Mouse (Mus musculus) heart, embryonic 16.5 days (tissue): ENCODE measurements at regions not wholly inside any gene's neighbourhood (a gene's known extent, or its start where the extent isn't known, plus 50 kb on each side); places are given as distances from the start of the nearest gene placed in this dataset.

Experiments used
- ATAC-seq: fragments of 200-750 bp; cut with Nextera tagmentation; replicated peaks from 2 replicates; pipeline ENCODE4 v1.8.0; 2017; ENCODE audit warnings: moderate number of reproducible peaks; ENCODE audit not compliant: insufficient read depth, low FRiP score; ENCODE audit errors: extremely low read depth
- H3K27ac ChIP-seq: fragments of 300-500 bp; sonication (generic); 2 replicates; pipeline ENCODE4 v1.5.1; 2014; ENCODE audit warnings: mild to moderate bottlenecking, low read length, control low read depth, moderate library complexity
- H3K27me3 ChIP-seq: fragments of 300-500 bp; sonication (generic); 2 replicates; pipeline ENCODE4 v1.6.1; 2014; ENCODE audit warnings: low read length, mixed read lengths; ENCODE audit not compliant: control insufficient read depth, insufficient read depth
- H3K36me3 ChIP-seq: fragments of 300-500 bp; sonication (generic); 2 replicates; pipeline ENCODE4 v1.6.1; 2014; ENCODE audit not compliant: control insufficient read depth, insufficient read depth
- H3K4me1 ChIP-seq: fragments of 300-500 bp; sonication (generic); 2 replicates; pipeline ENCODE4 v1.6.1; 2014; ENCODE audit warnings: low read length, mixed read lengths; ENCODE audit not compliant: control insufficient read depth, insufficient read depth
- H3K4me2 ChIP-seq: fragments of 300-500 bp; sonication (generic); 2 replicates; pipeline ENCODE4 v1.6.1; 2014; ENCODE audit warnings: low read depth, mild to moderate bottlenecking, control low read depth, low read length
- H3K4me3 ChIP-seq: fragments of 300-500 bp; sonication (generic); 2 replicates; pipeline ENCODE4 v1.5.1; 2014; ENCODE audit warnings: mild to moderate bottlenecking, control low read depth, low read length
- H3K9ac ChIP-seq: fragments of 300-500 bp; sonication (generic); 2 replicates; pipeline ENCODE4 v1.6.1; 2014; ENCODE audit warnings: low read length, control low read depth
- H3K9me3 ChIP-seq: fragments of 300-500 bp; sonication (generic); replicated peaks from 2 replicates; pipeline ENCODE4 v1.6.1; 2016; ENCODE audit warnings: low read length; ENCODE audit not compliant: control insufficient read depth
- WGBS: fragments of 180-500 bp; shearing (Covaris S2); extraction: QIAGEN DNeasy Blood & Tissue Kit; methylation state at CpG from one replicate; pipeline ENCODE4 v1.1.7; 2014; 5-methylcytosine and 5-hydroxymethylcytosine counted together

DNA sequence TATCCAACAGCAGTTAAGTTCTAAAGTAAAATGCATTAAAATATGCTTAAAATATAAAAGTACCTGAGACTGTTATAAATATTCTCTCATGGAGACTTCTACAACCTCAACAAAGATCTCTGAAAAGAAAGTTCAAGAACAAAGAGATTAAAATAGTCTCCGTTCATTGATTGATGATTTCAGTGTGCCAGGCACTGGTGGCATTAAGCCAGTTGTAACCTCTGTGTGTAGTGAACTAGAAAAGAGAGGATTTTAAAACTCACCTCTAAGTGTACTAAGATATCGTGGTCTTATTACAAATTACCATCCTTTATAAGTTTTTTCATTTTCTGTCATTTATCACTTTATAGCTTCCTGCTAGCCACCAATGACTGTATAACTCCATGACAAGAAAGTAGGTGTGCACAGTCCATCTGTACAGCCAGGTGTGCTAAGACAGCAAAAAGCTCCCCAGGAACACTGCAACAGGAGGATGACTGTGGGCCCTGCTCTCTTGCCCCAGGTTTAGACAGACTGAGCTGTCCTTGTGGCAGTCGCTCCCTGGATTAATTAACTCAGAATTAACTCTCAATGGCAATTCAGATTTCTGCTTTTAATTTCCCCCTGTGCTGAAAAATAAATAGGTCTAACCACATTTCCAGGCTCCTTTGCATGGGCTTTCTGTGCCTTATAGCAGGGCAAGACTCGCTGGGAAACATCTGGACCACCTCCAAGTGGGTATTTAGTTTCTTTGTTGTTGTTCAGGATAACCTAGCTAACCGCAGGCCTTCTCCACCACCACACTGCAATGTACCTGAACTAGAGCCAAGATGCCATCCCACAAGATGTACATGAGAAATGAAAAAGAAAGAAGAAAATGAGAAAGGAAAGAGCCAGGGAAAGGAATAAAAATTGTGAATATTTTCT, 161.0 kb upstream of the Thbs1 start:
- no peak for ATAC-seq
- H3K9me3 ChIP-seq, result no peaks in the 10 kb centered on the region; the same call in 1 of the 2 replicates
- no peaks in the 10 kb centered on the region; the same call in 1 of the 2 replicates for H3K4me1 ChIP-seq
- H3K27me3 ChIP-seq, result no peaks in the 10 kb centered on the region
- no peak overlapping the region for H3K4me2 ChIP-seq
- no peaks in the 10 kb centered on the region for H3K36me3 ChIP-seq
- H3K4me3 ChIP-seq, result no peak overlapping the region
- H3K27ac ChIP-seq, result no peak overlapping the region
- H3K9ac ChIP-seq, result no peak overlapping the region
- 68% methylated on average over 5 of the region's 5 CpGs for WGBS

DNA sequence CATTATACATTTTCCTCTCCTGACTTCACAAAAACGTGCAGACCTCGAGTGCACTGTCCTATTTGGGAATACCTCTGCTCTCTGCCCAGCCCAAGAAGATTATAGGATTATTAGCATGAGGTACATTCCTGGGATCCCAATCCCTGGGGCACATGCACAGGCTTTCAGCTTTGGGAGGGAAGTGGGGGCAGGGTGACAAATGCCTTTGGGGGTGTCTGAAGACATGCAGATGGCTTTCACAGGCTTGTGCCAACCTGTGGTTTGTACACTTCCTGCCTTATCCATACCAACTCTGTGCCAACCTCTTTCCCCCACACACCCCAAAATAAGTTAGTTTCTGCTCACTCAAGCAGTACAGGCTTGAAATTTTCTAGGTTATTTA, 160.3 kb upstream of the Thbs1 start:
- Histone ChIP-seq H3K27me3 (no peaks in the 10 kb centered on the region), H3K9me3 (no peaks in the 10 kb centered on the region; the same call in 1 of the 2 replicates), H3K4me1 (no peaks in the 10 kb centered on the region; the same call in 1 of the 2 replicates), H3K4me3 (no peak overlapping the region), H3K4me2 (no peak overlapping the region), H3K27ac (no peak overlapping the region), H3K36me3 (no peaks in the 10 kb centered on the region), H3K9ac (no peak overlapping the region)
- 42% methylated on average over 2 of the region's 2 CpGs for WGBS
- no peak for ATAC-seq

DNA sequence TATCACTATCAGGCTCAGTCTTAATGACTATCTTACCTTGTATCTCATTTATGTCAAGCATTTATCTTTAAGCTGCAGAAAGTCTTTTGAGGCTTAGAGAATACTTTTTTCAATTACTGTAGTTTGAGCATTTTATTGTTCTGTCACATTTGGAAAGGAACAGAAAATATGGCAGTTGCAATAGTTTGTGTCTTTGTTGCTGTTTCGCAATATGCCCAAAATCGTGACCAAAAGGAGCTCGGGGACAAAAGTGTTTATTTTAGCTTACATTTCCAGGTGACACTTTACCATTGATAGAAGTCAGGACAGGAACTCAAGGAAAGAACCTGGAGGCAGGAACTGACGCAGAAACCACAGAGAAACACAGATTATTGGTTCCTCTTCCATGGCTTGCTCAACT, 152.9 kb upstream of the Thbs1 start:
- Histone ChIP-seq H3K9me3 (no peaks in the 10 kb centered on the region), H3K4me2 (no peak overlapping the region), H3K27me3 (no peaks in the 10 kb centered on the region), H3K36me3 (no peaks in the 10 kb centered on the region), H3K4me3 (no peak overlapping the region), H3K9ac (no peak overlapping the region), H3K4me1 (no peaks in the 10 kb centered on the region), H3K27ac (no peak overlapping the region)
- no peak for ATAC-seq
- 76% methylated on average over 4 of the region's 4 CpGs for WGBS

DNA sequence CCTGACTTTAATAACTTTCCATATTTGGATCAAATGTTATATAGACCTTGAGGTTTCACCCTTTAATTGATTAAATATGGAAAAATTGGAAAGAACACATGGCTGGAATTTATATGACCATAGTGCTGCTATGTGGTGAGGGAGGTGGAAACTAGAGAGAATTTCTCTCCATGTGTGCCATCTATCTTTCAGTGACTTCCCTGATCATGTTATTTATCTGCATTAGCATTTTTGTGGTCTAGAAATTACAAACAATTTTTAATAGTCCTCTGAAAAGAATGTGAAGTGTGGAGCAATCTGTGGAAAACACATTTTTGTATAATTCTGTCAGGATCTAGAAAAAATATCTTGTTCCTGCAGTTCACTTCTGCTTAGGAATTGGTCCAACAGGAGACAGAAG, 152.2 kb upstream of the Thbs1 start:
- Histone ChIP-seq H3K27ac (no peak overlapping the region), H3K9me3 (no peaks in the 10 kb centered on the region), H3K4me1 (no peaks in the 10 kb centered on the region), H3K27me3 (no peaks in the 10 kb centered on the region), H3K4me2 (no peak overlapping the region), H3K36me3 (no peaks in the 10 kb centered on the region), H3K9ac (no peak overlapping the region), H3K4me3 (no peak overlapping the region)
- no peak for ATAC-seq

DNA sequence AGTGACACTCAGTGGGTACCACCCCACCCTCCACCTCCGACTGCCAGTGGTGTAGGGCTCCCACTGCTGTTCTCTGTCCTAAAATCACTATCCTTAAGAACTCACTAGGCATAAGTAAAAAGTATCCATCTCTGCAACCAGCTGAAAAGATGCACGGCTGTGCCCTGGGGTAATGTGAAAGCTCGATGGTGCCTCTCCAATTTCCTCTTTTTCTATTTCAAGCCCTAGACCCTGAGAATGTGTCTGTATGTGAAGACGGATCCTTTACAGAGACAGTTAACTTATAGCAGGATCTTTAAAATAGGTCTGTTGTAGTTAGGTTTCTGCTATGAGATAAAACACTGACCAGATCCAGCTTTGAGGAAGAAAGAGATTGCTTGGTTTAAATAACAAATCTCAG, 149.1 kb upstream of the Thbs1 start:
- no peak for ATAC-seq
- WGBS, result 57% methylated on average over 4 of the region's 4 CpGs

DNA sequence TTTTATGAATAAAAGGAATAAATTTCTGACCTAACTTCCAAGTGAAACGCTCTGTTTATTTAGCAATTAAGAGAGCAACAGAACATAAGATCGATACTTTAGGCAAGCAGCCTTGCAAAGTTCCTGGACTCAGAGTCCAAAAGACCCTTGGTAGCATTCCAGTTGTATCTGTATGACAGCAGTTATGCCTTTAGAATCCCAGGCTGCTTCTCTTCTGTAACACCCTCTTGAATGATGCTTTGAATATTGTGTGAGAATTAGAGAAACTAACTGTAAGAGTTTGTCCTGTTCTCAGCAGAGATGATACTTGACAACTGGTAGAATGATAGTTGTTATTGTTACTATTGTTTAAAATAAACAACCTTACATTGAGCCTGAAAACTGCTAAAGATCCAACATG, 148.2 kb upstream of the Thbs1 start:
- Histone ChIP-seq H3K36me3 (no peaks in the 10 kb centered on the region), H3K27ac (no peak overlapping the region), H3K27me3 (no peaks in the 10 kb centered on the region), H3K4me1 (no peaks in the 10 kb centered on the region), H3K4me3 (no peak overlapping the region), H3K4me2 (no peak overlapping the region), H3K9me3 (peaks cover 5% of the 10 kb centered on the region; the same call in 1 of the 2 replicates), H3K9ac (no peak overlapping the region)
- no peak for ATAC-seq
- 60% methylated on average over 2 of the region's 2 CpGs for WGBS

More for the DNA sequence above, 149.1 kb upstream of the Thbs1 start:
- no peaks in the 10 kb centered on the region for H3K27me3 ChIP-seq
- no peak overlapping the region for H3K9ac ChIP-seq
- H3K9me3 ChIP-seq, result peaks cover 5% of the 10 kb centered on the region; the same call in 1 of the 2 replicates
- H3K4me1 ChIP-seq, result no peaks in the 10 kb centered on the region
- no peak overlapping the region for H3K4me2 ChIP-seq
- H3K36me3 ChIP-seq, result no peaks in the 10 kb centered on the region
- no peak overlapping the region for H3K4me3 ChIP-seq
- no peak overlapping the region for H3K27ac ChIP-seq

DNA sequence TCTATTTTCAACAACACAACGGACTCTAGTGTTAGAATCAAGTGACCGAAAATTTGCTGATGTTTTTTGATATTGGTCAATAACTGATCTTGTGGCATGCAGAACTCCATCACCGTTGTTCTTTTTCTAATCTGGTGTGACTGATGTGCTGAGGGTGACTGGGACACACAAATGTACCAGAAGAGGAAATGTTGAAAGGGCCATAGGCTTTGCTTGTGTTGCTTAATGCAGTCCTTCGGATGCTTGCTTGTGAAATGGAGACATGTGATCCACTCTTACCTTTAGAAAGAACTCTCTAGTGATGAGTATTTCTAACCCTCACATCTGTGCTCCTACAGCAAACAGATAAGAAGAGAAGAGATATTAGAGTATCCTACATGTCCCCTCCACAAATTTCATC, 145.9 kb upstream of the Thbs1 start:
- Histone ChIP-seq H3K4me2 (no peak overlapping the region), H3K4me3 (no peak overlapping the region), H3K27ac (no peak overlapping the region), H3K9ac (no peak overlapping the region), H3K36me3 (no peaks in the 10 kb centered on the region), H3K9me3 (peaks cover 5% of the 10 kb centered on the region; the same call in 1 of the 2 replicates), H3K27me3 (no peaks in the 10 kb centered on the region), H3K4me1 (no peaks in the 10 kb centered on the region)
- 89% methylated on average over 4 of the region's 4 CpGs for WGBS
- no peak for ATAC-seq

DNA sequence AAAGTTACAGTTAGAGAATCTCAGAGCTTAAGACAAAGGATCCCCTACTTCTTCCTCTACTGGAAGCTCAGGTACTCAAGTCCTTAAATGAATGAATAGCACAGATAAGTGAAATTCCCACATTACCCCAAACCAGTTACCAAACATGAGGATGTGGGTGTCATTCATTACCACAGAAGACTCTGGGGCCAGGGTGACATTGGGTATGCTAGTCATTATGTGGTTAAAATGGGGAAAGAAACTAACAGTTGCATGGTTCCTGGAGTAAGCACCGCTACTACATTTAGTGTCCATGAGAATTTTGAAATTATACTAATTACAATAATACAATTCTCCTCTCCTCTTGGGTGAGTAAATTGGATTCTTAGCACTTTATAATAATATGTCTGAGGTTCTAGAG, 142.9 kb upstream of the Thbs1 start:
- Histone ChIP-seq H3K9me3 (peaks cover 5% of the 10 kb centered on the region; the same call in 1 of the 2 replicates), H3K4me2 (no peak overlapping the region), H3K9ac (no peak overlapping the region), H3K27ac (no peak overlapping the region), H3K4me3 (no peak overlapping the region), H3K27me3 (no peaks in the 10 kb centered on the region), H3K36me3 (no peaks in the 10 kb centered on the region), H3K4me1 (no peaks in the 10 kb centered on the region)
- ATAC-seq, result no peak
- WGBS, result 75% methylated on average over 1 of the region's 1 CpGs

DNA sequence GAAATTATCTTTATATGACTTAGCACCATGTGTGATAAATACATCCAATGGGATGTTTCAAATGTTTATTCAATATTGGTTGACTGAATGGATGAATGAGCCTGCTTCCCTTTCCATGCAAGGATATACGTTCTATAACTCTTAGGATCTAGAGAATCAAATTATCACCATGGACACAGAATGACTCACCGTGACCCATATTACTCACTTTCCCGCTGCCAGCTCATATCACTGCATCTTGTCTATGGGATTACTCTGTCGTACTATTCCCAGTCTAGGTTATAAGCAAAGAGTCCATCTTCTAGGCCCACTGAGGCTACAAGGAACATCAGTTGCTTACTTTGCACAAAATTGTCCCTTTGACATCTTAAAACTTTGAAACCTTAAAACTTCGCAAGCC, 141.0 kb upstream of the Thbs1 start:
- no peak overlapping the region for H3K9ac ChIP-seq
- H3K4me2 ChIP-seq, result no peak overlapping the region
- no peak for ATAC-seq
- no peak overlapping the region for H3K27ac ChIP-seq
- H3K9me3 ChIP-seq, result peaks cover 5% of the 10 kb centered on the region; the same call in 1 of the 2 replicates
- 86% methylated on average over 5 of the region's 5 CpGs for WGBS
- H3K4me3 ChIP-seq, result no peak overlapping the region
- no peaks in the 10 kb centered on the region for H3K27me3 ChIP-seq
- H3K36me3 ChIP-seq, result no peaks in the 10 kb centered on the region
- H3K4me1 ChIP-seq, result no peaks in the 10 kb centered on the region
